Mouse (Mus musculus) liver, postnatal 0 days (tissue): ENCODE measurements around the gene Ak5. TPM values are rescaled to one million over a fixed set of nuclear protein-coding genes. Genes with fewer than 3 reads are reported as not detected.
"Not testable (repeated sequence)": the region's sequence is repeated elsewhere in the genome, so short reads cannot be mapped to it uniquely, and the experiment has no call there.

Experiments
- ATAC-seq: fragments of 200-750 bp; cut with Nextera tagmentation; 2 replicates; pipeline ENCODE4 v1.8.0; 2017; ENCODE audit warnings: mild to moderate bottlenecking, moderate library complexity
- DNase-seq: peaks from one replicate; pipeline ENCODE4 v3.0.0-alpha.2; 2016
- H3K27ac ChIP-seq: fragments of 300-500 bp; sonication (generic); 2 replicates; pipeline ENCODE4 v1.5.1; 2014; ENCODE audit warnings: antibody characterized with exemption, moderate library complexity, mild to moderate bottlenecking, low read depth
- H3K27me3 ChIP-seq: fragments of 300-500 bp; sonication (generic); 2 replicates; pipeline ENCODE4 v1.6.1; 2014; ENCODE audit warnings: low read length, control low read depth, mixed read lengths; ENCODE audit not compliant: insufficient read depth
- H3K36me3 ChIP-seq: fragments of 300-500 bp; sonication (generic); replicated peaks from 2 replicates; pipeline ENCODE4 v1.6.1; 2014; ENCODE audit warnings: mild to moderate bottlenecking, control low read depth, low read length, moderate library complexity, mixed read lengths; ENCODE audit not compliant: insufficient read depth
- H3K4me1 ChIP-seq: fragments of 300-500 bp; sonication (generic); 2 replicates; pipeline ENCODE4 v1.6.1; 2014; ENCODE audit warnings: antibody characterized with exemption, mild to moderate bottlenecking, control low read depth; ENCODE audit not compliant: insufficient read depth
- H3K4me2 ChIP-seq: fragments of 300-500 bp; sonication (generic); 2 replicates; pipeline ENCODE4 v1.6.1; 2014; ENCODE audit warnings: low read depth, mild to moderate bottlenecking, low read length, moderate library complexity, mixed read lengths
- H3K4me3 ChIP-seq: fragments of 300-500 bp; sonication (generic); 2 replicates; pipeline ENCODE4 v1.5.1; 2014; ENCODE audit warnings: low read depth, low read length
- H3K9ac ChIP-seq: fragments of 300-500 bp; sonication (generic); replicated peaks from 2 replicates; pipeline ENCODE4 v1.6.1; 2014; ENCODE audit warnings: mild to moderate bottlenecking, moderate library complexity
- H3K9me3 ChIP-seq: fragments of 300-500 bp; sonication (generic); 2 replicates; pipeline ENCODE4 v1.6.1; 2016; ENCODE audit warnings: mild to moderate bottlenecking, control low read depth, low read length, mixed read lengths
- CTCF ChIP-seq: sonication (generic); IDR thresholded peaks from 2 replicates; pipeline ENCODE4 v1.5.1; 2016; ENCODE audit warnings: antibody characterized with exemption, low read depth
- EP300 ChIP-seq: IDR thresholded peaks from 2 replicates; pipeline ENCODE4 v1.6.1; 2016; ENCODE audit warnings: antibody characterized with exemption, low read depth, mild to moderate bottlenecking
- WGBS: fragments of 180-500 bp; shearing (Covaris S2); extraction: QIAGEN DNeasy Blood & Tissue Kit; methylation state at CpG from one replicate; pipeline ENCODE4 v1.1.7; 2014; ENCODE audit not compliant: insufficient replicate concordance; 5-methylcytosine and 5-hydroxymethylcytosine counted together
- polyA plus RNA-seq: library from polyadenylated mRNA; unstranded; fragments of >200 nt; fragmentation: Nextera tagmentation; extraction: Ambion mirVana; gene quantifications from 2 replicates; pipeline ENCODE4 v1.2.1, GENCODE M21; 2015

Gene Ak5
- polyA plus RNA-seq, 1 experiment from 2014 or later, result 0.11 TPM

DNA sequence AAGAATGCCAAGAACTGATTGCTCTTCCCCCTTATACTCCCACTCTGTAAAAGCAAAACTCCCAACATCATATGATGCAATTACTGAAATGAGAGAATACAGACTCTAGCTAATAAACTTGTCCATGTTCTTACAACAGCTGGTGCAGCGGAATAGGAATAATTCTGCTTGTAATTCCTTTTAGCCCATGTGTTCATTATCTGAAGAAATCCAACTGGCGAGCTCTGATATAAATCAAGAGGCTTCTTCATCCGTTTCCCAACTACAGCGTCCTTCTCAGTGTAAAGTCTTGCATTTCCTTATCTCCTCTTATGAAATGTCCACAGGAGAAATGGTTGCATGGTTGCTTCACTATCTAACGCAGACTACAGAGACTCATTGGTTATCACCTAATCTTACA lies 59.1 kb downstream of the Ak5 start:
- H3K4me2 ChIP-seq, result no peak overlapping the region
- H3K4me1 ChIP-seq, result no peaks in the 10 kb centered on the region
- no peak overlapping the region for H3K9ac ChIP-seq
- no peaks in the 10 kb centered on the region for H3K36me3 ChIP-seq
- H3K27ac ChIP-seq, result no peak overlapping the region
- WGBS, result 73% methylated on average over 5 of the region's 5 CpGs
- H3K4me3 ChIP-seq, result no peak overlapping the region
- TF ChIP-seq EP300 (no peak), CTCF (no peak)
- no peaks in the 10 kb centered on the region for H3K27me3 ChIP-seq
- no peak for ATAC-seq
- H3K9me3 ChIP-seq, result no peaks in the 10 kb centered on the region
- DNase-seq, result no peak

- TF ChIP-seq EP300 (no peak), CTCF (no peak)
- Histone ChIP-seq H3K9ac (no peak overlapping the region), H3K27me3 (no peaks in the 10 kb centered on the region), H3K4me1 (no peaks in the 10 kb centered on the region), H3K4me3 (no peak overlapping the region), H3K4me2 (no peak overlapping the region), H3K36me3 (no peaks in the 10 kb centered on the region), H3K27ac (no peak overlapping the region), H3K9me3 (no peaks in the 10 kb centered on the region)
- WGBS, result 65% methylated on average over 11 of the region's 11 CpGs
- DNase-seq, result no peak
- no peak for ATAC-seq
Observed at GRCm38 (mm10) chr3:152605849-152606248, 62.3 kb downstream of the Ak5 start.

GRCm38 (mm10) chr3:152599679-152600078 lies 68.5 kb downstream of the Ak5 start:
- ATAC-seq, result no peak
- no peak overlapping the region for H3K4me3 ChIP-seq
- no peak overlapping the region for H3K4me2 ChIP-seq
- H3K36me3 ChIP-seq, result no peaks in the 10 kb centered on the region
- TF ChIP-seq EP300 (no peak), CTCF (no peak)
- 79% methylated on average over 6 of the region's 6 CpGs for WGBS
- no peaks in the 10 kb centered on the region for H3K27me3 ChIP-seq
- H3K9ac ChIP-seq, result no peak overlapping the region
- H3K4me1 ChIP-seq, result no peaks in the 10 kb centered on the region
- H3K9me3 ChIP-seq, result no peaks in the 10 kb centered on the region
- no peak for DNase-seq
- no peak overlapping the region for H3K27ac ChIP-seq

- Histone ChIP-seq H3K4me3 (no peak overlapping the region), H3K9me3 (no peaks in the 10 kb centered on the region), H3K36me3 (no peaks in the 10 kb centered on the region), H3K4me1 (no peaks in the 10 kb centered on the region), H3K9ac (no peak overlapping the region), H3K27ac (no peak overlapping the region), H3K27me3 (no peaks in the 10 kb centered on the region), H3K4me2 (no peak overlapping the region)
- DNase-seq, result no peak
- TF ChIP-seq EP300 (no peak), CTCF (no peak)
- ATAC-seq, result no peak
- WGBS, result 67% methylated on average over 7 of the region's 7 CpGs
Observed at GRCm38 (mm10) chr3:152596406-152597050, 71.6 kb downstream of the Ak5 start.

DNA sequence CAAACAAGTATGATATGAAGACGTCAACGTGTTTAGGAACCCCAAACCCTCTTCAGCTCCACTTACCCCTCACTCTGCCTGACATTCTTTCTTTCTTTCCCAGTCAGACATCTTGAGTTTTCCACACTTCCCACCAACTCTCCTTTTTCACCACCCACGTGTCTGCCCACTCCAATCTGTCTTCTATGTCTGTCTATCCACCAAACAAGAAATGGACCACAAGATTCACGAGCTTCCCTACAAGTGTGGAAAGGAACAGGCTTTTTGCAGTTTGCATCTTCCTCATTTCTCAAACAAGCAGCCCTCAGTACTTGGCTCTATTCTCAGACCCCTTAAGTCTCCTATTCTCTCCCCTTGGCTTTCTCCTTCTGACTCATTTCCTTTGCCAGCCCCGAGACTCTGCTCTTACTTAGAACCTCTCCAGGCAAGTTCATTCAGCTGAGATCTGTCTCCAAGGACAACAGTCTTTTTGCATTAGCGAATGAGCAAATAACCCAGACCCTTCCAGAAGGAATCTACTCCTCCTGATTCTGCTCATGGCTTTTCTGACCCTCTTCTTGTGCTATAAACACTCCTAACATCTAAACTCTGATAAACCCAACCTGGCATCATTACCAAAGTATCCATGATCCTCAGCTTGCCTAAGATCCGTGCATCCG lies 75.3 kb downstream of the Ak5 start:
- ATAC-seq, result no peak

GRCm38 (mm10) chr3:152590491-152590890 lies 77.7 kb downstream of the Ak5 start:
- Histone ChIP-seq H3K9ac (no peak overlapping the region), H3K4me2 (no peak overlapping the region), H3K36me3 (no peaks in the 10 kb centered on the region), H3K27ac (no peak overlapping the region), H3K9me3 (no peaks in the 10 kb centered on the region), H3K4me1 (no peaks in the 10 kb centered on the region), H3K27me3 (no peaks in the 10 kb centered on the region), H3K4me3 (no peak overlapping the region)
- ATAC-seq, result no peak
- DNase-seq, result no peak
- no peak for TF ChIP-seq CTCF
- TF ChIP-seq EP300, result no peak
- WGBS, result 63% methylated on average over 7 of the region's 7 CpGs

More for the DNA sequence above, 75.3 kb downstream of the Ak5 start:
- TF ChIP-seq CTCF (no peak), EP300 (no peak)
- H3K4me1 ChIP-seq, result no peaks in the 10 kb centered on the region
- no peak overlapping the region for H3K9ac ChIP-seq
- H3K9me3 ChIP-seq, result no peaks in the 10 kb centered on the region
- H3K4me3 ChIP-seq, result no peak overlapping the region
- DNase-seq, result no peak
- WGBS, result 47% methylated on average over 8 of the region's 8 CpGs
- H3K27me3 ChIP-seq, result no peaks in the 10 kb centered on the region
- no peak overlapping the region for H3K27ac ChIP-seq
- H3K36me3 ChIP-seq, result no peaks in the 10 kb centered on the region
- H3K4me2 ChIP-seq, result no peak overlapping the region

GRCm38 (mm10) chr3:152589101-152589500 lies 79.1 kb downstream of the Ak5 start:
- not testable (repeated sequence) for H3K4me1 ChIP-seq, H3K9ac ChIP-seq, H3K4me2 ChIP-seq, H3K4me3 ChIP-seq, H3K27me3 ChIP-seq, H3K9me3 ChIP-seq, H3K27ac ChIP-seq, H3K36me3 ChIP-seq, DNase-seq, ATAC-seq
- 77% methylated on average over 3 of the region's 3 CpGs for WGBS
